In the genomic region with DNA sequence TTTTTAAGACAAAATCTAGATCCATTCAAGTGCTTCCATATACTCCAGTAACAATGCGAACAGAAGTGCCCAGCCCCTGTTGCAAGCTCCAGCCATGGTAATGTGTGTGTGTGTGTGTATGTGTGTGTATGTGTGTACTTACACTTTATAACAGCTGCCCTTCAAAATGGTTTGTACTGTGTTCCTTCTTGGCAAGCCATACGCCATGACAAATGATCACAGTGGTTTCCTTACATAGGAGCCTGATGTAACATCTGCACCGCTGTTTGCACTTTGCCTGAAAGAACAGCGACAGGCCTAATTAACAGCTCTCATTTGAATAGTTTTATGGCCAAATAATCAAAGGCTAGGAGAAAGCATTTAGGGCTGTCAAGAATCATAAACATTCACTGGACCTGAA, we compare ENCODE assay signal across 11 mouse cellular contexts. TPM values are rescaled to one million over a fixed set of nuclear protein-coding genes. Genes with fewer than 3 reads are reported as not detected.
DNase-seq lines count a peak whose midpoint lies in the region; ATAC-seq lines count a peak whose summit lies in the region.
"Had no signal": no experiment of that assay in that cellular context is flagged by ENCODE, and none has a peak within 500 bp of the region (broad histone marks: within the 10 kb centered on the region; RNA-seq: fewer than 3 reads in every experiment).

No protein-coding gene starts in this region.

- H3K4me2 ChIP-seq in liver, embryonic 15.5 days: peak overlapping the region; percentile 88; the same call in 1 of the 2 replicates

- H3K9ac ChIP-seq in liver, embryonic 15.5 days: no peak overlapping the region

- H3K27ac ChIP-seq in heart, embryonic 10.5 days: no peak overlapping the region
- no peak overlapping the region for H3K27ac ChIP-seq in hindbrain, embryonic 10.5 days
- no peak overlapping the region for H3K27ac ChIP-seq in liver, embryonic 15.5 days (replicated peaks)

- H3K36me3 ChIP-seq in heart, embryonic 10.5 days: no peaks in the 10 kb centered on the region
- H3K36me3 ChIP-seq in hindbrain, embryonic 10.5 days: no peaks in the 10 kb centered on the region
- no peaks in the 10 kb centered on the region for H3K36me3 ChIP-seq in liver, embryonic 15.5 days (replicated peaks)

- DNase-seq in heart, embryonic 10.5 days (ENCODE audit: low spot score): no peak
- no peak for DNase-seq in heart, adult 8-10 months (ENCODE audit: low spot score)
- peak; percentile 48 for DNase-seq in A20 (ENCODE audit: low read depth, low spot score)
- DNase-seq in hindbrain, embryonic 10.5 days (ENCODE audit: low spot score): no peak
- no peak for DNase-seq in thymus, postnatal 0 days (ENCODE audit: low spot score)
- DNase-seq in adrenal gland, adult 2 months: no peak
- DNase-seq in retina, postnatal 1 day: no peak

- H3K4me1 ChIP-seq in heart, embryonic 10.5 days: peaks cover 7% of the 10 kb centered on the region; the same call in 1 of the 2 replicates
- H3K4me1 ChIP-seq in hindbrain, embryonic 10.5 days (replicated peaks): peaks cover 6% of the 10 kb centered on the region; the same call in 1 of the 2 replicates
- peaks cover 9% of the 10 kb centered on the region for H3K4me1 ChIP-seq in liver, embryonic 15.5 days (replicated peaks)

- H3K4me3 ChIP-seq in heart, embryonic 10.5 days: peak overlapping the region; percentile 81
- H3K4me3 ChIP-seq in hindbrain, embryonic 10.5 days: peak overlapping the region; percentile 69
- no peak overlapping the region for H3K4me3 ChIP-seq in liver, embryonic 15.5 days (replicated peaks)

- 79% methylated on average over 4 of the region's 4 CpGs for WGBS in heart, embryonic 10.5 days
- 78% methylated on average over 4 of the region's 4 CpGs for WGBS in hindbrain, embryonic 10.5 days
- WGBS in liver, embryonic 15.5 days (ENCODE audit: insufficient replicate concordance): 55% methylated on average over 4 of the region's 4 CpGs

- ATAC-seq in liver, embryonic 15.5 days (ENCODE audit: insufficient read depth): no peak

- H3K9me3 ChIP-seq in heart, embryonic 10.5 days: no peaks in the 10 kb centered on the region
- H3K9me3 ChIP-seq in hindbrain, embryonic 10.5 days: no peaks in the 10 kb centered on the region
- no peaks in the 10 kb centered on the region for H3K9me3 ChIP-seq in liver, embryonic 15.5 days (replicated peaks)

- peaks cover 6% of the 10 kb centered on the region; the same call in 1 of the 2 replicates for H3K27me3 ChIP-seq in heart, embryonic 10.5 days (ENCODE audit: insufficient read depth, poor library complexity, severe bottlenecking)
- peaks cover 9% of the 10 kb centered on the region; the same call in 1 of the 2 replicates for H3K27me3 ChIP-seq in hindbrain, embryonic 10.5 days (ENCODE audit: insufficient read depth, poor library complexity, severe bottlenecking)
- H3K27me3 ChIP-seq in liver, embryonic 15.5 days: peaks cover 16% of the 10 kb centered on the region

RNA-seq across cellular contexts. Expression of a gene that starts 1.0 kb away (rescaled TPM):
- 0.42 TPM in 1 of 2 replicates, not detected in the other for polyA plus RNA-seq in heart, embryonic 10.5 days (2016; fragmentation: Nextera tagmentation; extraction: Ambion mirVana)
- total RNA-seq in heart, adult 8-10 months (2022): not detected
- polyA plus RNA-seq in hindbrain, embryonic 10.5 days (2016; fragmentation: Nextera tagmentation; extraction: Ambion mirVana): 0.40 and 0.64 TPM in 2 replicates
- polyA plus RNA-seq in liver, embryonic 15.5 days (2015; fragmentation: Nextera tagmentation; extraction: Ambion mirVana): not detected in 2 replicates
- polyA plus RNA-seq in thymus, postnatal 0 days (2015; fragmentation: Nextera tagmentation; extraction: Ambion mirVana): 0.09 and 0.18 TPM in 2 replicates
- not detected for total RNA-seq in adrenal gland, adult 2 months (2021)
- not detected in 2 replicates for polyA plus RNA-seq in adrenal gland, adult 2 months (2012; rRNA removed)
- total RNA-seq: liver, adult 2 months had no signal
- polyA plus RNA-seq: activated CD4-positive, CD25-positive, alpha-beta regulatory T cell, adult 4 months; liver, adult 2 months; small intestine, adult 2 months had no signal

RNA-seq across cellular contexts. Expression of a gene that starts 25.6 kb away (rescaled TPM):
- 0.11 and 0.17 TPM in 2 replicates for polyA plus RNA-seq in heart, embryonic 10.5 days (2016; fragmentation: Nextera tagmentation; extraction: Ambion mirVana)
- 1 to 10 TPM; 3.7 to 6.3 (median 4.4) TPM for total RNA-seq in heart, adult 8-10 months (2022)
- 0.15 and 0.25 TPM in 2 replicates for polyA plus RNA-seq in hindbrain, embryonic 10.5 days (2016; fragmentation: Nextera tagmentation; extraction: Ambion mirVana)
- polyA plus RNA-seq in liver, embryonic 15.5 days (2015; fragmentation: Nextera tagmentation; extraction: Ambion mirVana): not detected in 2 replicates
- 0.21 and 0.30 TPM in 2 replicates for polyA plus RNA-seq in thymus, postnatal 0 days (2015; fragmentation: Nextera tagmentation; extraction: Ambion mirVana)
- total RNA-seq in adrenal gland, adult 2 months (2021): 1 to 10 TPM; 1.3 to 1.8 TPM
- polyA plus RNA-seq in adrenal gland, adult 2 months (2012; rRNA removed): 0.83 and 1.1 TPM in 2 replicates
- polyA plus RNA-seq: activated CD4-positive, CD25-positive, alpha-beta regulatory T cell, adult 4 months had no signal

RNA-seq across cellular contexts. Expression of a gene that starts 37.4 kb away (rescaled TPM):
- polyA plus RNA-seq in heart, embryonic 10.5 days (2016; fragmentation: Nextera tagmentation; extraction: Ambion mirVana): 8.1 TPM in 2 replicates
- 10 to 100 TPM; 39.9 to 43.8 (median 42.7) TPM for total RNA-seq in heart, adult 8-10 months (2022)
- 5.7 and 6.5 TPM in 2 replicates for polyA plus RNA-seq in hindbrain, embryonic 10.5 days (2016; fragmentation: Nextera tagmentation; extraction: Ambion mirVana)
- 14.3 and 17.9 TPM in 2 replicates for polyA plus RNA-seq in liver, embryonic 15.5 days (2015; fragmentation: Nextera tagmentation; extraction: Ambion mirVana)
- 18.9 and 21.9 TPM in 2 replicates for polyA plus RNA-seq in thymus, postnatal 0 days (2015; fragmentation: Nextera tagmentation; extraction: Ambion mirVana)
- total RNA-seq in adrenal gland, adult 2 months (2021): 10 to 100 TPM; 32.8 to 50.0 TPM
- polyA plus RNA-seq in adrenal gland, adult 2 months (2012; rRNA removed): 4.3 and 5.6 TPM in 2 replicates
